Mouse (Mus musculus) forebrain, embryonic 16.5 days (tissue): ENCODE results near the gene Jade2. TPM values are rescaled to one million over a fixed set of nuclear protein-coding genes. Genes with fewer than 3 reads are reported as not detected.

Source experiments
- ATAC-seq: fragments of 200-750 bp; cut with Nextera tagmentation; 2 replicates; pipeline ENCODE4 v1.8.0; 2017; ENCODE audit warnings: mild to moderate bottlenecking, moderate library complexity
- H3K27ac ChIP-seq: fragments of 300-500 bp; sonication (generic); 2 replicates; pipeline ENCODE4 v1.5.1; 2014; ENCODE audit warnings: low read length, control low read depth
- H3K27me3 ChIP-seq: fragments of 300-500 bp; sonication (generic); replicated peaks from 2 replicates; pipeline ENCODE4 v1.6.1; 2014; ENCODE audit warnings: low read length; ENCODE audit not compliant: control insufficient read depth, insufficient read depth
- H3K36me3 ChIP-seq: fragments of 300-500 bp; sonication (generic); 2 replicates; pipeline ENCODE4 v1.6.1; 2014; ENCODE audit not compliant: control insufficient read depth, insufficient read depth
- H3K4me1 ChIP-seq: fragments of 300-500 bp; sonication (generic); replicated peaks from 2 replicates; pipeline ENCODE4 v1.6.1; 2014; ENCODE audit warnings: low read length; ENCODE audit not compliant: control insufficient read depth, insufficient read depth
- H3K4me2 ChIP-seq: fragments of 300-500 bp; sonication (generic); 2 replicates; pipeline ENCODE4 v1.6.1; 2014; ENCODE audit warnings: mild to moderate bottlenecking, low read length, control low read depth
- H3K4me3 ChIP-seq: fragments of 300-500 bp; sonication (generic); replicated peaks from 2 replicates; pipeline ENCODE4 v1.5.1; 2014; ENCODE audit warnings: mild to moderate bottlenecking, low read length, control low read depth
- H3K9ac ChIP-seq: fragments of 300-500 bp; sonication (generic); replicated peaks from 2 replicates; pipeline ENCODE4 v1.6.1; 2014; ENCODE audit warnings: low read depth, low read length, control low read depth
- H3K9me3 ChIP-seq: fragments of 300-500 bp; sonication (generic); 2 replicates; pipeline ENCODE4 v1.6.1; 2016; ENCODE audit warnings: low read length; ENCODE audit not compliant: control insufficient read depth
- WGBS: fragments of 180-500 bp; shearing (Covaris S2); extraction: QIAGEN DNeasy Blood & Tissue Kit; methylation state at CpG from one replicate; pipeline ENCODE4 v1.1.7; 2014; 5-methylcytosine and 5-hydroxymethylcytosine counted together
- polyA plus RNA-seq: library from polyadenylated mRNA; unstranded; fragments of >200 nt; fragmentation: Nextera tagmentation; extraction: Ambion mirVana; gene quantifications from 2 replicates; pipeline ENCODE4 v1.2.1, GENCODE M21; 2015

Jade2 gene
- polyA plus RNA-seq, 1 experiment from 2014 or later: 0.47 TPM

DNA sequence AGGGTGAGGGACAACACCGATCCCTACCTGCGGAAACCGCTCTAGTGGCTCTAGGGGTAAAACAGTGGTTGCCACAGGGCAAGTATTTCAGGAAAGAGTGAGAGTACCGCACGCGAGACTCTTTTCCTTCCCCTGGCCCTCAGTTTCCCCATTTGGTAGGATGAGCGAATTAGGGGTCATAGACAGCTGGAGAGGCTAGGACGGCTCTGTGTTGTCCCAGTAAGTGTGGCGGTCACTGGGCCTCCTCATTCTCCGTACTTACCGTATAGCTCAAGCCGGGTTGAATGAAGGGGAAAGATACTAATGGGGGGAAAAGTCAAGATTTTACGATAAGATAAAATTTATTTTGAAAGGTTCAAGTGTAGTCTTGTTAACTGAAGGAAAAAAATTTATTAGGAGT lies 93.5 kb downstream of the Jade2 start:
- peak; percentile 6; the same call in 1 of the 2 replicates for ATAC-seq
- no peak overlapping the region for H3K27ac ChIP-seq

More for the DNA sequence above, 93.5 kb downstream of the Jade2 start:
- 7% methylated on average over 13 of the region's 13 CpGs for WGBS
- no peaks in the 10 kb centered on the region for H3K36me3 ChIP-seq
- H3K9me3 ChIP-seq: no peaks in the 10 kb centered on the region
- peaks cover 4% of the 10 kb centered on the region; the same call in 1 of the 2 replicates for H3K27me3 ChIP-seq
- H3K9ac ChIP-seq: peak overlapping the region; percentile 84
- peak overlapping the region; percentile 83 for H3K4me3 ChIP-seq
- peaks cover 11% of the 10 kb centered on the region for H3K4me1 ChIP-seq
- peak overlapping the region; percentile 98 for H3K4me2 ChIP-seq

Other genes with a start within 250 kb of the Jade2 start
- 94.1 and 97.9 TPM in 2 replicates for gene Nhp2, start 237.9 kb downstream of the Jade2 start, polyA plus RNA-seq
- 80.9 and 85.6 TPM in 2 replicates for gene Rmnd5b, start 221.8 kb downstream of the Jade2 start, polyA plus RNA-seq
- gene N4bp3, start 206.8 kb downstream of the Jade2 start, polyA plus RNA-seq: 10.2 and 12.9 TPM in 2 replicates
- 0.58 and 0.70 TPM in 2 replicates for gene D930048N14Rik, start 206.7 kb downstream of the Jade2 start, polyA plus RNA-seq
- gene 0610009B22Rik, start 168.8 kb downstream of the Jade2 start, polyA plus RNA-seq: 82.5 and 107 TPM in 2 replicates
- 11.8 and 14.6 TPM in 2 replicates for gene Sec24a, start 94.0 kb downstream of the Jade2 start, polyA plus RNA-seq
- gene Sar1b, start 94.0 kb downstream of the Jade2 start, polyA plus RNA-seq: 158 and 160 TPM in 2 replicates
- gene Cdkn2aipnl, start 110.0 kb upstream of the Jade2 start, polyA plus RNA-seq: 119 TPM in 2 replicates
- 279 and 306 TPM in 2 replicates for gene Ube2b, start 143.1 kb upstream of the Jade2 start, polyA plus RNA-seq
- gene Cdkl3, start 146.6 kb upstream of the Jade2 start, polyA plus RNA-seq: 27.0 and 27.1 TPM in 2 replicates
- gene Ppp2ca, start 241.0 kb upstream of the Jade2 start, polyA plus RNA-seq: 116 and 123 TPM in 2 replicates